ENCODE assay signal across 7 mouse cellular contexts in genomic region chr10:78138812-78139523, GRCm38 (mm10). TPM values are rescaled to one million over a fixed set of nuclear protein-coding genes. Genes with fewer than 3 reads are reported as not detected.
A peak's percentile ranks its signal among the peaks of the same experiment; 100 is the strongest.
DNase-seq lines count a peak whose midpoint lies in the region; ATAC-seq and TF ChIP-seq lines count a peak whose summit lies in the region.

No protein-coding gene starts in this region.

- ATAC-seq in heart, embryonic 13.5 days (ENCODE audit: extremely low read depth, insufficient number of reproducible peaks, low FRiP score, low TSS enrichment), result no peak

- peaks cover 8% of the 10 kb centered on the region; the same call in 1 of the 2 replicates for H3K4me1 ChIP-seq in spleen, adult 2 months (ENCODE audit: control insufficient read depth, insufficient read depth, insufficient read length)
- H3K4me1 ChIP-seq in heart, embryonic 13.5 days, result peaks cover 32% of the 10 kb centered on the region
- H3K4me1 ChIP-seq in cerebellum, adult 2 months (ENCODE audit: control insufficient read depth, insufficient read depth, low read length), result no peaks in the 10 kb centered on the region; the same call in 1 of the 2 replicates

- no peaks in the 10 kb centered on the region for H3K36me3 ChIP-seq in spleen, adult 2 months (ENCODE audit: control insufficient read depth, insufficient read depth, low read length)
- H3K36me3 ChIP-seq in heart, embryonic 13.5 days, result no peaks in the 10 kb centered on the region

- peak overlapping the region; percentile 8; the same call in 1 of the 2 replicates for H3K4me2 ChIP-seq in heart, embryonic 13.5 days

- H3K27ac ChIP-seq in spleen, adult 2 months (ENCODE audit: insufficient read depth, low read length), result peak overlapping the region; percentile 33; the same call in 1 of the 2 replicates
- H3K27ac ChIP-seq in heart, embryonic 13.5 days (replicated peaks), result peak overlapping the region; percentile 9
- no peak overlapping the region for H3K27ac ChIP-seq in cerebellum, adult 2 months (ENCODE audit: insufficient read depth, low read length)

- H3K9ac ChIP-seq in heart, embryonic 13.5 days, result no peak overlapping the region; the same call in 1 of the 2 replicates

- no peaks in the 10 kb centered on the region for H3K9me3 ChIP-seq in heart, embryonic 13.5 days

- H3K4me3 ChIP-seq in spleen, adult 2 months (ENCODE audit: extremely low read depth, insufficient read depth, insufficient read length), result no peak overlapping the region
- H3K4me3 ChIP-seq in heart, embryonic 13.5 days, result no peak overlapping the region
- no peak overlapping the region for H3K4me3 ChIP-seq in cerebellum, adult 2 months (replicated peaks; ENCODE audit: insufficient read depth, low read depth, low read length)

- no peak for DNase-seq in spleen, adult 2 months (ENCODE audit: low read depth in 1 of 2, low spot score in 2 of 2)
- no peak for DNase-seq in spleen, adult 12 weeks (ENCODE audit: low spot score)
- DNase-seq in kidney, postnatal 4 days, result peak; percentile 76 to 83
- DNase-seq in testis, postnatal 10 days (ENCODE audit: low spot score), result peak; percentile 79
- DNase-seq in cerebellum, adult 2 months, result no peak
- no peak for DNase-seq in ovary, postnatal 10 days (ENCODE audit: low spot score)

- TF ChIP-seq CTCF in spleen, adult 2 months (IDR thresholded peaks at IDR 0.05; ENCODE audit: extremely low read depth, insufficient read depth, insufficient read length, insufficient replicate concordance), result no peak
- TF ChIP-seq CTCF in cerebellum, adult 2 months (IDR thresholded peaks at IDR 0.05; ENCODE audit: borderline replicate concordance, insufficient read depth, low read depth, low read length), result no peak

- 56% methylated on average over 14 of the region's 14 CpGs for WGBS in spleen, adult 2 months
- WGBS in heart, embryonic 13.5 days, result 38% methylated on average over 14 of the region's 14 CpGs
- WGBS in cerebellum, adult 2 months, result 22% methylated on average over 14 of the region's 14 CpGs

- no peaks in the 10 kb centered on the region for H3K27me3 ChIP-seq in spleen, adult 2 months (ENCODE audit: control insufficient read depth, insufficient read depth, low read length)
- no peaks in the 10 kb centered on the region for H3K27me3 ChIP-seq in heart, embryonic 13.5 days (replicated peaks)
- H3K27me3 ChIP-seq in cerebellum, adult 2 months (ENCODE audit: control insufficient read depth, insufficient read depth, low read length), result no peaks in the 10 kb centered on the region

- no peak for TF ChIP-seq POLR2A in spleen, adult 2 months (IDR thresholded peaks at IDR 0.05; ENCODE audit: low read depth, low read length)
- no peak for TF ChIP-seq POLR2A in cerebellum, adult 2 months (IDR thresholded peaks at IDR 0.05; ENCODE audit: borderline replicate concordance, insufficient read depth, low read length)

RNA-seq across cellular contexts. Expression of gene D10Jhu81e, which starts 30.6 kb away (rescaled TPM):
- polyA plus RNA-seq in spleen, adult 2 months (2012; rRNA removed), result 68.7 and 105 TPM in 2 replicates
- polyA plus RNA-seq in heart, embryonic 13.5 days (2015; fragmentation: Nextera tagmentation; extraction: Ambion mirVana), result 46.2 and 48.3 TPM in 2 replicates
- polyA plus RNA-seq in cerebellum, adult 2 months (2012; rRNA removed), result 169 and 172 TPM in 2 replicates

RNA-seq across cellular contexts. Expression of gene Pwp2, which starts 46.0 kb away (rescaled TPM):
- 11.2 and 11.7 TPM in 2 replicates for polyA plus RNA-seq in spleen, adult 2 months (2012; rRNA removed)
- 10.8 and 11.1 TPM in 2 replicates for polyA plus RNA-seq in heart, embryonic 13.5 days (2015; fragmentation: Nextera tagmentation; extraction: Ambion mirVana)
- polyA plus RNA-seq in cerebellum, adult 2 months (2012; rRNA removed), result 17.2 and 17.8 TPM in 2 replicates

Comparison
In these comparisons a context has a peak if more than half of its experiments do, and no peak if none do; other contexts are left out.
1. DNase-seq: peak in kidney, postnatal 4 days (2 of 2) and testis, postnatal 10 days (single experiment); none in spleen, adult 2 months (0 of 2), spleen, adult 12 weeks (single experiment), cerebellum, adult 2 months (0 of 2) and ovary, postnatal 10 days (single experiment).